Comparison of ENCODE assay signal across 9 mouse cellular contexts in genomic region chr16:22577656-22578055, GRCm38 (mm10).
DNase-seq lines count a peak whose midpoint lies in the region; TF ChIP-seq lines count a peak whose summit lies in the region.
"Had no signal": no experiment of that assay in that cellular context is flagged by ENCODE, and none has a peak within 500 bp of the region (broad histone marks: within the 10 kb centered on the region; RNA-seq: fewer than 3 reads in every experiment).

No protein-coding gene starts in this region.

- no peaks in the 10 kb centered on the region for H3K27me3 ChIP-seq in thymus, adult 2 months (ENCODE audit: control insufficient read depth, insufficient read depth, low read length)

- TF ChIP-seq CTCF in gastrocnemius, adult 2 months (IDR thresholded peaks at IDR 0.05), result peak; percentile 36; the same call in 1 of the 2 replicates
- TF ChIP-seq CTCF in thymus, adult 2 months (IDR thresholded peaks at IDR 0.05; ENCODE audit: borderline replicate concordance, control insufficient read depth, extremely low read depth, insufficient read depth, low read length, poor library complexity), result no peak

- H3K36me3 ChIP-seq in thymus, adult 2 months (ENCODE audit: control insufficient read depth, insufficient read depth, low read length), result peaks cover 6% of the 10 kb centered on the region; the same call in 1 of the 2 replicates
- H3K36me3 ChIP-seq: forebrain, embryonic 10.5 days had no signal

- intact Hi-C loops in gastrocnemius, adult 2 months (cut with DNase I), result no loop called here

- no peak overlapping the region for H3K4me3 ChIP-seq in gastrocnemius, adult 2 months
- no peak overlapping the region for H3K4me3 ChIP-seq in thymus, adult 2 months (ENCODE audit: control insufficient read depth, insufficient read depth, low read length)
- H3K4me3 ChIP-seq: forebrain, embryonic 10.5 days had no signal

- no peak overlapping the region for H3K27ac ChIP-seq in gastrocnemius, adult 2 months
- H3K27ac ChIP-seq in thymus, adult 2 months (ENCODE audit: control insufficient read depth, insufficient read depth, low read length), result no peak overlapping the region
- H3K27ac ChIP-seq: forebrain, embryonic 10.5 days had no signal

- 87% methylated on average over 8 of the region's 8 CpGs for WGBS in thymus, adult 2 months

- no peak for TF ChIP-seq POLR2A in thymus, adult 2 months (IDR thresholded peaks at IDR 0.05; ENCODE audit: control insufficient read depth, extremely low read depth, insufficient read depth, low read length, poor library complexity)

- H3K4me1 ChIP-seq in thymus, adult 2 months (replicated peaks; ENCODE audit: control insufficient read depth, insufficient read depth, low read length), result no peaks in the 10 kb centered on the region

- DNase-seq in gastrocnemius, adult 2 months, result no peak
- no peak for DNase-seq in gastrocnemius, postnatal 4 days (ENCODE audit: low spot score in 2 of 2)
- peak; percentile 41 to 56 for DNase-seq in layer of hippocampus, postnatal 10 days (ENCODE audit: low spot score in 2 of 2)
- no peak for DNase-seq in layer of hippocampus, adult 11-12 months (ENCODE audit: low spot score)
- peak; percentile 49 for DNase-seq in right cerebral cortex, postnatal 4 days
- DNase-seq in right cerebral cortex, postnatal 36 days (ENCODE audit: low spot score in 2 of 2), result no peak
- DNase-seq in thymus, adult 2 months, result no peak
- DNase-seq: thymus, postnatal 14 days had no signal

Comparison
In these comparisons a context has a peak if more than half of its experiments do, and no peak if none do; other contexts are left out.
1. DNase-seq: peak in layer of hippocampus, postnatal 10 days (2 of 2) and right cerebral cortex, postnatal 4 days (single experiment); none in gastrocnemius, adult 2 months (single experiment), gastrocnemius, postnatal 4 days (0 of 2), layer of hippocampus, adult 11-12 months (single experiment), right cerebral cortex, postnatal 36 days (0 of 2) and thymus, adult 2 months (single experiment).